Mouse (Mus musculus): ENCODE data around the gene Dnajc16. TPM values are rescaled to one million over a fixed set of nuclear protein-coding genes. Genes with fewer than 3 reads are reported as not detected.

The Dnajc16 gene
- total and polyA plus RNA-seq, 2 experiments from 2014 or later: 6.1 to 17.5 TPM

DNA sequence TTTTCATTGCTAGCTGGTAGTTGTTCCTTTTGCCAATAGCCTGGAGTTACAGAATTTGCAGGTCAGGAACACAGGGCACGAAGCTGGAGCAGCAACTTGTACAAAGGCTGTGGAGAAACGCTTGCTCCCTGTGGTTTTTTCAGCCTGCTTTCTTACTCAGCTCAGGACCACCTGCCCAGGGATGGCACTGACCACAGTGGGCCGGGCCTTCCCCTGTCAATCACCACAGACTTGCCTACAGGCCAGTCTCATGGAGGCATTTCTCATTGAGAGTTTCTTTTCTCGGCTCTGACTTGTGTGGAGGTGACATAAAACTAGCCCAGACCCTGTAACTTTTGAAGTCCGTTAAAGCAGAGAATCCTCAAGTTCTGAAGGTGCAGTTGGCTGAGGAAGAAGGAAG lies 6.8 kb upstream of the Dnajc16 start:
- DNase-seq (ENCODE audit: low spot score) (no peak), ATAC-seq (no peak)
- Histone ChIP-seq H3K27ac (no peak overlapping the region), H3K9me3 (ENCODE audit: low read length) (no peaks in the 10 kb centered on the region), H3K4me3 (ENCODE audit: low read length) (no peak overlapping the region), H3K36me3 (ENCODE audit: insufficient read depth, low read length) (no peaks in the 10 kb centered on the region), H3K4me1 (ENCODE audit: insufficient read depth, low read length) (peaks cover 6% of the 10 kb centered on the region), H3K27me3 (ENCODE audit: insufficient read depth, low read length) (no peaks in the 10 kb centered on the region), H3K9ac (replicated peaks; ENCODE audit: low read length) (no peak overlapping the region), H3K4me2 (ENCODE audit: low read depth, low read length) (no peak overlapping the region)
- TF ChIP-seq CTCF (IDR thresholded peaks at IDR 0.05; ENCODE audit: low read depth): no peak
- 90% methylated on average over 5 of the region's 5 CpGs for WGBS

DNA sequence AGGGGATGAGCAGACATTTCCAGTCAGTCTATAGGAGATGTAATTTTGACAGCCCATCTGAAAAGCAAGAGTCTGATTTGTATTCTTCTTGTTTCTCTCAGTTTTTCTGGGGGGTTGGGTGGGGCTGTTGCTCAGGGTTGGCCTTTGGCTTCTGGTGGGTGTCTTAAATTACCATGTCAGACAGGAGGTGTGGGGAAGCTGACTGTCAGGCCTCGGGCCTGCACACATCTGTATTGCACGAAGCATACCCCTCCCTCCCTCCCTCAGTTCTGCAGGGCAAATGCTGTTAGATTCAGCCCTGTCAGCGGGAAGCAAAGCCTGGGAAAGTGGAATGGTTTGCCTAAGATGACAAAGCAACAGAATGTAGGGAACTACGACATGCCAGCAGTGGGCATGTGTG lies 6.2 kb upstream of the Dnajc16 start:
- Histone ChIP-seq H3K36me3 (ENCODE audit: insufficient read depth, low read length) (no peaks in the 10 kb centered on the region), H3K4me3 (ENCODE audit: low read length) (no peak overlapping the region), H3K27ac (no peak overlapping the region), H3K9me3 (ENCODE audit: low read length) (no peaks in the 10 kb centered on the region), H3K4me2 (ENCODE audit: low read depth, low read length) (no peak overlapping the region), H3K4me1 (ENCODE audit: insufficient read depth, low read length) (peaks cover 6% of the 10 kb centered on the region), H3K9ac (replicated peaks; ENCODE audit: low read length) (no peak overlapping the region), H3K27me3 (ENCODE audit: insufficient read depth, low read length) (no peaks in the 10 kb centered on the region)
- WGBS: 80% methylated on average over 4 of the region's 4 CpGs
- no peak for ATAC-seq
- no peak for DNase-seq (ENCODE audit: low spot score)
- TF ChIP-seq CTCF (IDR thresholded peaks at IDR 0.05; ENCODE audit: low read depth): no peak

DNA sequence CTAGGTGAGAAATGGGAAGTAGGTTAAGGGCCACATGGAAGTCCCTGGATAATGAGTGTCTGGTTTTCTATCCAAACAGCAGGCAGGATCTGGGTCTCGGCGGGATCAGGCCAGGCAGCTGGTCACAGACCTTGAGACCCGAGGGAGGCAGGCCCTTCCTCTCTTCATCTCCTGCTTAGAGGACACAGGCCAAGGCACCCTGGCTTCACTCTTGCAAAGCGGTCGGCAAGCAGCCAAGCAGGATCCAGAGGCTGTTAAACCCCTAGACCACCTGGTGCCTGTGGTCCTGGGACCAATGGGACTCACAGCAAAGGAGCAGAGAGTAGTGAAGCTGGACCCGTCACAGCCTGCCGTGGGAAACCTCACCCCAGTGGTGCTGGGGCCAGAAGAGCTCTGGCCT lies 5.6 kb upstream of the Dnajc16 start:
- TF ChIP-seq CTCF (IDR thresholded peaks at IDR 0.05; ENCODE audit: low read depth): no peak
- Histone ChIP-seq H3K4me1 (ENCODE audit: insufficient read depth, low read length) (peaks cover 6% of the 10 kb centered on the region), H3K4me2 (ENCODE audit: low read depth, low read length) (no peak overlapping the region), H3K9ac (replicated peaks; ENCODE audit: low read length) (no peak overlapping the region), H3K27me3 (ENCODE audit: insufficient read depth, low read length) (no peaks in the 10 kb centered on the region), H3K9me3 (ENCODE audit: low read length) (no peaks in the 10 kb centered on the region), H3K27ac (no peak overlapping the region), H3K36me3 (ENCODE audit: insufficient read depth, low read length) (no peaks in the 10 kb centered on the region), H3K4me3 (ENCODE audit: low read length) (no peak overlapping the region)
- WGBS: 89% methylated on average over 7 of the region's 7 CpGs
- ATAC-seq (no peak), DNase-seq (ENCODE audit: low spot score) (no peak)

DNA sequence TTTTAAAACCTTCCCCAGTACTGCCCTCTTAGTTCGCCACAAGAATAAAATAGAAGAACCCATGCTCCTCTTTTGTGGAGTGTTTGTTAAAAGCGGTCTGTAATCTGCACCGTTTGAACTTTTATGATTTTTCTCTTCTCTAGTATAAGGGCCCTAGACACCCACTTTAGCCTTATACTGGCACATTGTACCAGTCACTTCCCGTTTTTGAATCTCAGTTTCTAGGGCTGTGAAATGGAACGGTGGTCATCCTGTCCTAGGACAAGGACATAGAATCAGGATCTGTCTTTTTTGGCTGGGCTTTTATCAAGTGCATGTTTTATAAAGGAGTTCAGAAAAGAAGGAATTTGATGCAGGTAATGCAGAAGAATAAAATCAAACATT lies 3.4 kb upstream of the Dnajc16 start:
- Histone ChIP-seq H3K4me3 (ENCODE audit: low read length) (peak overlapping the region; percentile 72), H3K9me3 (ENCODE audit: low read length) (no peaks in the 10 kb centered on the region), H3K27ac (peak overlapping the region; percentile 94), H3K9ac (replicated peaks; ENCODE audit: low read length) (peak overlapping the region; percentile 68), H3K27me3 (ENCODE audit: insufficient read depth, low read length) (no peaks in the 10 kb centered on the region), H3K4me2 (ENCODE audit: low read depth, low read length) (peak overlapping the region; percentile 65), H3K4me1 (ENCODE audit: insufficient read depth, low read length) (peaks cover 11% of the 10 kb centered on the region), H3K36me3 (ENCODE audit: insufficient read depth, low read length) (no peaks in the 10 kb centered on the region)
- no peak for TF ChIP-seq CTCF (IDR thresholded peaks at IDR 0.05; ENCODE audit: low read depth)
- DNase-seq (ENCODE audit: low spot score) (no peak), ATAC-seq (no peak)
- WGBS: 8% methylated on average over 5 of the region's 5 CpGs

DNA sequence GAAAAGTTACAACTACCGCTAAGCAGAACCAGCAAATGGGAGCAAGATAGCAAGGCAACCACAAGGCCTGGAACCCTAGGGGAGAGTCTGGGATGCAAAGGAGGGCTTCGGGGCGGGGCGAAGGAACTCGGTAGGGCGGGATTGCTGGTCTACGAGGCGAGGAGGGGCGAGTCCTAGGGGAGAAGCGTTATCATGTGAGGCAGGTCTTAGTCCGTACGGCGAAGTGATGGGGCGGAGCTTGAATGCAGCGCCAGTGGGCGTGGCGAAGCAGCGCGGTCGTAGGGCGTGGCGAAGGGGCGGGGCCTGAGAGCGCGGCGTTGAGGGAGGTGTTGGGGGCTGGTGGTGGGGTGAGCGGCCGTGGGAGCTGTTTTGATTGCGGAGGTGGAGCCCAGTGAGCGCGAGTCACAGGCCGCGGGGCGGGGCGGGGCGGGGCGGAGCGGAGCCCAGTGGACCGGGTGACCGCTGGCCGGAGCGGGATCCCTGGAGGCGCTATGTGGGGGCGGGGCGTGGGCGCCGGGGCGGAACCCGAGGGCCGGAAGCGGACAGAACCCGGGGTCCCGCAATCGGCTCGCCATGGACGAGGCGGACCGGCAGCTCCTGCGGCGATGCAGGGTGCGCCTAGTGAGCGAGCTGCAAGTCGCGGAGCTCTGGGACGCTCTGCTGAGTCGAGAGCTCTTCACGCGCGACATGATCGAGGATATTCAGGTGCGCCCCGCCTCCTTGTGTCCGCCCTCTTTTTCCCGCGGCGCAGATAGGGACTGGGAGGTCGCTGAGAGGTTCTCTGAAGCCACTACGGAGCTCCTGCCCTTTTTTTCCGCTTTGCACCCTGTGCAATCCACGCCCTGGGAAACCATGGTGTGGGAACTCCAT lies 2.8 kb upstream of the Dnajc16 start, which contains the start of gene Casp9:
Gene Casp9, plus strand, starts transcription at position 331 of the 870 bp plus-strand sequence.
- TF ChIP-seq CTCF (IDR thresholded peaks at IDR 0.05; ENCODE audit: low read depth): no peak
- H3K4me1 ChIP-seq (ENCODE audit: insufficient read depth, low read length): peaks cover 11% of the 10 kb centered on the region
- no peaks in the 10 kb centered on the region for H3K36me3 ChIP-seq (ENCODE audit: insufficient read depth, low read length)
- peak within 1 kb of the TSS; percentile 94 for H3K27ac ChIP-seq
- H3K27me3 ChIP-seq (ENCODE audit: insufficient read depth, low read length): no peaks in the 10 kb centered on the region
- H3K9me3 ChIP-seq (ENCODE audit: low read length): no peaks in the 10 kb centered on the region
- DNase-seq (ENCODE audit: low spot score): peak; percentile 96
- H3K9ac ChIP-seq (replicated peaks; ENCODE audit: low read length): peak within 1 kb of the TSS; percentile 68
- ATAC-seq: peak; percentile 84
- under 1% methylated on average over 67 of the region's 80 CpGs for WGBS
- H3K4me2 ChIP-seq (ENCODE audit: low read depth, low read length): peak within 1 kb of the TSS; percentile 65
- peak within 1 kb of the TSS; percentile 72 for H3K4me3 ChIP-seq (ENCODE audit: low read length)

DNA sequence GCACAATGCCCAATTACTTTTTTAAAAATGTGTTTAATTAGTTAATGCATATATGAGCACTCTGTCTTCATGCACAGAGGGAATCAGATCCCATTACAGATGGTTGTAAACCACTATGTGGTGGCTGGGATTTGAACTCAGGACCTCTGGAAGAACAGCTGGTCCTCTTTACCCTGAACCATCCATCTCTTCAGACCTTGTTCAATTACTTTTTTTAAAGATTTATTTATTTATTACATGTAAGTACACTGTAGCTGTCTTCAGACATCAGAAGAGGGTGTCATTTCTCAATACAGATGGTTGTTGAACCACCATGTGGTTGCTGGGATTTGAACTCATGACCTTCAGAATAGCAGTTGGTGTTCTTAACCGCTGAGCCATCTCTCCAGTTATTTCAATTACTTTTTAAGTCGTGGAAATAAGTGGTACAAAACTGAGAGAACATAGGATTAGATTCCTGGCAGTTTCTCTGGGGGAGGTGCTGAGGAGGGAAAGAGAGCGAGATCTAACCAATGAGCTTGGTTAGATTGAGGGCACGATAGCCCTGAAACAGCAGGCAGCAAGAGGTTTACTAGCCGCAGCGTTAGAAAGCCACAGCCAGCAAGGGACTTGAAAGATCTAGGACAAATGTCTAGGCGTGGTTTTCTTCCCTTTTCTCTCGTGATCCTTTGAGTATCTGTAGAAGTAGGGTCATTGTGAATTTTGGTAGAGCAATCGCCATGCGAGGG lies 2.0 kb upstream of the Dnajc16 start:
- 10% methylated on average over 10 of the region's 10 CpGs for WGBS
- Histone ChIP-seq H3K4me3 (ENCODE audit: low read length) (peak overlapping the region; percentile 72), H3K27me3 (ENCODE audit: insufficient read depth, low read length) (no peaks in the 10 kb centered on the region), H3K4me1 (ENCODE audit: insufficient read depth, low read length) (peaks cover 11% of the 10 kb centered on the region), H3K27ac (peak overlapping the region; percentile 94), H3K36me3 (ENCODE audit: insufficient read depth, low read length) (no peaks in the 10 kb centered on the region; the same call in 1 of the 2 replicates), H3K4me2 (ENCODE audit: low read depth, low read length) (peak overlapping the region; percentile 65), H3K9ac (replicated peaks; ENCODE audit: low read length) (peak overlapping the region; percentile 68), H3K9me3 (ENCODE audit: low read length) (no peaks in the 10 kb centered on the region)
- no peak for TF ChIP-seq CTCF (IDR thresholded peaks at IDR 0.05; ENCODE audit: low read depth)
- ATAC-seq (no peak), DNase-seq (ENCODE audit: low spot score) (no peak)
